Mouse (Mus musculus) hematopoietic multipotent progenitor cell, adult 10-12 weeks (in vitro differentiated cells): ENCODE results near the gene Gm28372. TPM values are rescaled to one million over a fixed set of nuclear protein-coding genes. Genes with fewer than 3 reads are reported as not detected.

Source experiments
- polyA plus RNA-seq: library from polyadenylated mRNA; stranded (reverse); fragments of >175 nt; gene quantifications from 2 replicates; pipeline ENCODE4 v1.2.3, GENCODE M21; 2012; ENCODE audit warnings: low replicate concordance

Gene Gm28372
- not detected in 2 replicates for polyA plus RNA-seq

DNA sequence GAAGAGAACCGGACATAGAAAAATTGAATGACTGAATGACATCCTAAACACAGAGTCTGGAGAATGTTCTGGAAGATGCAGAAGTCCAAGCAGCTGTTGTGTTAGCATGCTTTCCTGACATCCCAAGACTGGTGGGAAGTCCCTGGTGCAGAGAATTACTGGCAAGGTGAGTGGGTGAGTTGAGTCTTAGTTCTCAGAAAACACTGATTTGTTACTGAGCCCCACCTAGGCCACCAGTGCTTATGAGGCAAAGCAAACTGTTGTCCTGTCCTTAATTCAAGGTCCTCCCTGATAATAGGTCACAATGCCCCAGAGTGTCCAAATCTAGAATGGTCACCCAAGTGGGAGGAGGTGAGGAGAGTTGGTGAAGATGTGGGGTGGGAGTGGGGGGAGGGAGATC, at the start of gene Gm28372, which contains the start of gene 1700020A23Rik:
Gene Gm28372, plus strand, starts transcription at position 301 of the 400 bp plus-strand sequence.
Gene 1700020A23Rik, plus strand, starts transcription at position 321 of the 400 bp plus-strand sequence.

DNA sequence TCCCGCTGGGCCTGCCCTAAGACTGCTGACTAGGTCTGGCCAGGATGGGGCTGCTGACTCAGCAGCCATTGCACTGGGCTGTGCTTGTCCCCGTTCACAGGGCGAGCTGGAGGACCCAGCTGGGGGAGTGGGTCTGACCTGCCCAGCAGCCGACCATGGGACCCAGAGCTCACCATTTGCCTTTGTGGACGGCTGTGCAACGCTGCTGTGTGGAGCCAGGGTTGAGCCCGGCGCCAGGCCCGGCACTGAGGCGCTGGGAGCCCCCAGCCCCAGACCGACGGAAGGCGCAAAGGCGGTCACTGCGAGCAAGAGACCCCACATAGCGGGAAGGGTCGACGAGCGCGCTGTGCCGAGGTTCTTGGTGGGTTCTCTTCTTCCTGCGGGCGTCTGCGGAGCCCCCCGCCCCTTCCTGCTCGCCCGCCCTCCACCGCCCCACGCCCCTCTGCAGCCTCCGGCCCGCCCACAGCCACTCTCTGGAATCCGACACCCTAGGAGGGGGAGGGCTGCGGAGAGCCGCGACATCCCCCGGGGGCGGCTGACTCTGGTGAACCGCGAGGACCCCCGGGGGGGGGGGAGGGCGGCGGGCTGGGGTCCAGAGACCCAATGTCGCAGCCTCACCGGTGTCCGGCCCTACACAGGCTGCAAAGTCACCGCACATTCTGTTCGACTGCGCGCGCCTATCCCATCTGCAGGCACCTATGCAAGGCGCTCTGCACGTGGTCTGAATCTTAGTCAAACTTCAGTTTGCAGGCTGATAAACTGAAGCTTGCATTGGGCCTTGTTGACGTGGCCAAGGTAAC, 7.7 kb upstream of the Gm28372 start, which contains the start of gene Cpxm1:
Gene Cpxm1, minus strand, starts transcription at position 389 of the 800 bp plus-strand sequence.

GRCm38 (mm10) chr2:130406178-130406577, 1.1 kb downstream of the Gm28372 start, which contains the start of gene Tmem239:
Tmem239 (plus strand) TSS chr2:130406478.

GRCm38 (mm10) chr2:130424126-130424853, 19.3 kb downstream of the Gm28372 start, which contains the start of the genes Vps16 and Pced1a:
Vps16 (plus strand) TSS chr2:130424339.
Pced1a (minus strand) TSS chr2:130424701.

GRCm38 (mm10) chr2:130449794-130450433, 44.9 kb downstream of the Gm28372 start, which contains the start of gene Ptpra:
Ptpra (plus strand) TSS chr2:130450278.

Other genes with a start within 250 kb of the Gm28372 start
- 226 and 366 TPM in 2 replicates for gene Snrpb, start 225.8 kb upstream of the Gm28372 start, polyA plus RNA-seq
- not detected in 2 replicates for gene Tmc2, start 210.0 kb upstream of the Gm28372 start, polyA plus RNA-seq
- gene Nop56, start 130.8 kb upstream of the Gm28372 start, polyA plus RNA-seq = 15.9 and 35.4 TPM in 2 replicates
- gene Idh3b, start 120.7 kb upstream of the Gm28372 start, polyA plus RNA-seq = 32.1 and 38.8 TPM in 2 replicates
- 0.04 and 0.15 TPM in 2 replicates for gene Ebf4, start 110.1 kb upstream of the Gm28372 start, polyA plus RNA-seq
- 0.17 TPM in 2 replicates for gene Cpxm1, start 7.7 kb upstream of the Gm28372 start, polyA plus RNA-seq
- not detected in 2 replicates for gene 1700020A23Rik, start within 50 bp of the Gm28372 start, polyA plus RNA-seq
- not detected in 2 replicates for gene Tmem239, start 1.2 kb downstream of the Gm28372 start, polyA plus RNA-seq
- 14.7 and 20.6 TPM in 2 replicates for gene Vps16, start 19.1 kb downstream of the Gm28372 start, polyA plus RNA-seq
- 16.8 and 23.8 TPM in 2 replicates for gene Pced1a, start 19.5 kb downstream of the Gm28372 start, polyA plus RNA-seq
- 25.3 and 30.2 TPM in 2 replicates for gene Ptpra, start 45.0 kb downstream of the Gm28372 start, polyA plus RNA-seq
- gene Mrps26, start 158.5 kb downstream of the Gm28372 start, polyA plus RNA-seq = 80.4 and 167 TPM in 2 replicates
- gene Oxt, start 170.9 kb downstream of the Gm28372 start, polyA plus RNA-seq = 0.51 TPM in 1 of 2 replicates, not detected in the other
- not detected in 2 replicates for gene Avp, start 177.3 kb downstream of the Gm28372 start, polyA plus RNA-seq
- 0.10 and 0.70 TPM in 2 replicates for gene Fastkd5, start 224.8 kb downstream of the Gm28372 start, polyA plus RNA-seq
- gene Ubox5, start 224.8 kb downstream of the Gm28372 start, polyA plus RNA-seq = 2.0 and 2.2 TPM in 2 replicates
- 3.2 and 4.2 TPM in 2 replicates for gene Lzts3, start 237.6 kb downstream of the Gm28372 start, polyA plus RNA-seq